Mouse (Mus musculus) CH12.LX (cell line): ENCODE results near the gene Prrg2. TPM values are rescaled to one million over a fixed set of nuclear protein-coding genes. Genes with fewer than 3 reads are reported as not detected.
A peak's percentile ranks its signal among the peaks of the same experiment; 100 is the strongest.

Source experiments
- DNase-seq: peaks from one replicate; pipeline ENCODE4 v3.0.0-alpha.2; 2013; ENCODE audit errors: extremely low read depth
- H3K27ac ChIP-seq: 2 replicates; pipeline ENCODE4 v1.5.1; 2012; ENCODE audit warnings: low read depth, mild to moderate bottlenecking, control low read depth, moderate library complexity; ENCODE audit not compliant: insufficient read depth
- H3K27me3 ChIP-seq: replicated peaks from 2 replicates; pipeline ENCODE3; 2012; ENCODE audit warnings: inconsistent platforms
- H3K36me3 ChIP-seq, 2 experiments: replicated peaks in 1 of 2; 2 replicates each; pipeline versions ENCODE3 to v1.6.1; 2012; ENCODE audit warnings: inconsistent platforms in 1 of 2, low read length in 1 of 2, mild to moderate bottlenecking in 1 of 2, mixed read lengths in 1 of 2, moderate library complexity in 1 of 2; ENCODE audit not compliant: control insufficient read depth in 1 of 2, insufficient read depth in 1 of 2
- H3K4me1 ChIP-seq, 2 experiments: 2 replicates each; pipeline ENCODE4 v1.6.1; 2012; ENCODE audit warnings: inconsistent platforms in 1 of 2, moderate library complexity in 1 of 2; ENCODE audit not compliant: insufficient read depth in 2 of 2, control insufficient read depth in 1 of 2
- H3K4me2 ChIP-seq: 2 replicates; pipeline ENCODE4 v1.6.1; 2012; ENCODE audit warnings: low read depth, mild to moderate bottlenecking, control low read depth; ENCODE audit not compliant: poor library complexity, insufficient read depth, severe bottlenecking
- H3K4me3 ChIP-seq, 3 experiments: fragments of 150-350 bp in 1 of 3; sonication (generic) in 1 of 3; replicated peaks in 1 of 3; 2 replicates each; pipeline versions ENCODE3 to v1.5.1; 2011 to 2012; ENCODE audit warnings: low read depth in 2 of 3, low read length in 2 of 3, mild to moderate bottlenecking in 2 of 3, moderate library complexity in 2 of 3, control low read depth in 1 of 3, improper control_type of control experiment in 1 of 3, inconsistent platforms in 1 of 3, mixed read lengths in 1 of 3; ENCODE audit not compliant: poor library complexity in 1 of 3
- H3K79me2 ChIP-seq: replicated peaks from 2 replicates; pipeline ENCODE4 v1.6.1; 2012; ENCODE audit warnings: mild to moderate bottlenecking, moderate library complexity; ENCODE audit not compliant: control insufficient read depth, poor library complexity, insufficient read depth, severe bottlenecking; ENCODE audit errors: extremely low read depth
- H3K9ac ChIP-seq: 2 replicates; pipeline ENCODE4 v1.6.1; 2012; ENCODE audit warnings: low read depth, mild to moderate bottlenecking, control low read depth, moderate library complexity; ENCODE audit not compliant: insufficient read depth
- H3K9me3 ChIP-seq: replicated peaks from 2 replicates; pipeline ENCODE3; 2012; ENCODE audit warnings: low read length, inconsistent platforms, mixed read lengths
- BHLHE40 ChIP-seq: IDR thresholded peaks from 2 replicates; pipeline ENCODE4 v1.6.1; 2011; ENCODE audit warnings: mild to moderate bottlenecking, low read depth, low read length, improper control_type of control experiment
- CHD1 ChIP-seq: IDR thresholded peaks from 2 replicates; pipeline ENCODE4 v1.6.1; 2012; ENCODE audit warnings: low read depth, low read length, improper control_type of control experiment, inconsistent platforms
- CHD2 ChIP-seq: IDR thresholded peaks from 2 replicates; pipeline ENCODE4 v1.6.1; 2011; ENCODE audit warnings: low read length, improper control_type of control experiment
- CTCF ChIP-seq, 2 experiments: IDR thresholded peaks in 1 of 2; conservative IDR thresholded peaks in 1 of 2; 2 replicates each; pipeline ENCODE4 v1.5.1; 2011 to 2012; ENCODE audit warnings: low read depth in 2 of 2, low read length in 2 of 2, improper control_type of control experiment in 1 of 2, inconsistent platforms in 1 of 2, mild to moderate bottlenecking in 1 of 2, moderate library complexity in 1 of 2
- E2F4 ChIP-seq: IDR thresholded peaks from 2 replicates; pipeline ENCODE4 v1.6.1; 2011; ENCODE audit warnings: low read depth, low read length, improper control_type of control experiment; ENCODE audit not compliant: insufficient replicate concordance
- ETS1 ChIP-seq: conservative IDR thresholded peaks from 2 replicates; pipeline ENCODE4 v1.6.1; 2012; ENCODE audit warnings: low read depth, mild to moderate bottlenecking, inconsistent platforms, low read length, improper control_type of control experiment, moderate library complexity
- GABPA ChIP-seq: IDR thresholded peaks from 2 replicates; pipeline ENCODE4 v1.6.1; 2012; ENCODE audit warnings: low read depth, low read length, improper control_type of control experiment, inconsistent platforms; ENCODE audit not compliant: insufficient replicate concordance
- HCFC1 ChIP-seq: IDR thresholded peaks from 2 replicates; pipeline ENCODE4 v1.6.1; 2012; ENCODE audit warnings: low read depth, mild to moderate bottlenecking, inconsistent platforms, low read length, improper control_type of control experiment
- JUN ChIP-seq: IDR thresholded peaks from 2 replicates; pipeline ENCODE4 v1.6.1; 2011; ENCODE audit warnings: low read depth, mild to moderate bottlenecking, low read length, improper control_type of control experiment, moderate library complexity; ENCODE audit not compliant: insufficient read depth
- JUND ChIP-seq: conservative IDR thresholded peaks from 2 replicates; pipeline ENCODE4 v1.6.1; 2011; ENCODE audit warnings: low read depth, low read length, improper control_type of control experiment
- KAT2A ChIP-seq: IDR thresholded peaks from 2 replicates; pipeline ENCODE4 v1.6.1; 2012; ENCODE audit warnings: low read length, improper control_type of control experiment, inconsistent platforms; ENCODE audit not compliant: insufficient replicate concordance
- MAZ ChIP-seq: IDR thresholded peaks from 2 replicates; pipeline ENCODE4 v1.6.1; 2012; ENCODE audit warnings: low read depth, mild to moderate bottlenecking, inconsistent platforms, low read length, improper control_type of control experiment, moderate library complexity
- MXI1 ChIP-seq: IDR thresholded peaks from 2 replicates; pipeline ENCODE4 v1.6.1; 2011; ENCODE audit warnings: mild to moderate bottlenecking, low read depth, low read length, improper control_type of control experiment
- MYC ChIP-seq: IDR thresholded peaks from 2 replicates; pipeline ENCODE4 v1.6.1; 2011; ENCODE audit warnings: low read depth, mild to moderate bottlenecking, improper control_type of control experiment, low read length
- NELFE ChIP-seq: IDR thresholded peaks from 2 replicates; pipeline ENCODE4 v1.6.1; 2011; ENCODE audit warnings: low read depth, low read length, improper control_type of control experiment
- NRF1 ChIP-seq: IDR thresholded peaks from 2 replicates; pipeline ENCODE4 v1.6.1; 2014; ENCODE audit warnings: low read depth, mild to moderate bottlenecking, inconsistent platforms, low read length, improper control_type of control experiment, moderate library complexity
- PAX5 ChIP-seq: IDR thresholded peaks from 2 replicates; pipeline ENCODE4 v1.6.1; 2012; ENCODE audit warnings: low read length, inconsistent platforms, mixed read lengths
- RAD21 ChIP-seq: IDR thresholded peaks from 2 replicates; pipeline ENCODE4 v1.6.1; 2011; ENCODE audit warnings: low read depth, mild to moderate bottlenecking, low read length, improper control_type of control experiment, moderate library complexity
- SMC3 ChIP-seq: IDR thresholded peaks from 2 replicates; pipeline ENCODE4 v1.6.1; 2011; ENCODE audit warnings: low read depth, low read length, improper control_type of control experiment
- TCF12 ChIP-seq: IDR thresholded peaks from 2 replicates; pipeline ENCODE4 v1.6.1; 2014; ENCODE audit warnings: low read depth, mild to moderate bottlenecking, inconsistent platforms, low read length, improper control_type of control experiment
- UBTF ChIP-seq: IDR thresholded peaks from 2 replicates; pipeline ENCODE4 v1.6.1; 2012; ENCODE audit warnings: low read depth, mild to moderate bottlenecking, inconsistent platforms, low read length, improper control_type of control experiment, moderate library complexity
- USF1 ChIP-seq: IDR thresholded peaks from 2 replicates; pipeline ENCODE4 v1.6.1; 2014; ENCODE audit warnings: low read depth, mild to moderate bottlenecking, inconsistent platforms, low read length, improper control_type of control experiment
- ZMIZ1 ChIP-seq: IDR thresholded peaks from 2 replicates; pipeline ENCODE4 v1.6.1; 2012; ENCODE audit warnings: low read depth, mild to moderate bottlenecking, inconsistent platforms, low read length, improper control_type of control experiment
- ZNF384 ChIP-seq: IDR thresholded peaks from 2 replicates; pipeline ENCODE4 v1.6.1; 2012; ENCODE audit warnings: low read depth, low read length, improper control_type of control experiment, inconsistent platforms
- dilution Hi-C: fragments of 300-500 bp; cut with MboI; formaldehyde crosslinking; loops from 2 replicates; pipeline ENCODE4 v1.14.3; 2020; ENCODE audit warnings: low sequenced_read_pairs; ENCODE audit not compliant: extremely low pct_unique_long_range_greater_than_20kb, extremely low pct_ligation_motif_present
- in situ Hi-C: fragments of 300-500 bp; cut with MboI; formaldehyde crosslinking; loops from 3 replicates; pipeline ENCODE4 v1.14.3; 2019; ENCODE audit warnings: low sequenced_read_pairs, low pct_ligation_motif_present, low pct_unique_long_range_greater_than_20kb, mixed read lengths
- polyA plus RNA-seq: library from polyadenylated mRNA; unstranded; fragments of >175 nt; gene quantifications from 2 replicates; pipeline ENCODE4 v1.2.1, GENCODE M21; 2012; ENCODE audit warnings: low read depth; ENCODE audit not compliant: insufficient read length
- total RNA-seq, 2 experiments: library from RNA; depleted of rRNA; stranded (reverse); fragments of 300-350 nt in 1 of 2; fragments of >200 nt in 1 of 2; gene quantifications; 2 replicates each; pipeline ENCODE4 v1.2.3; 2012 to 2014

The Prrg2 gene
- total and polyA plus RNA-seq, 3 experiments: 6.7 to 7.2 (median 7.1) TPM

DNA sequence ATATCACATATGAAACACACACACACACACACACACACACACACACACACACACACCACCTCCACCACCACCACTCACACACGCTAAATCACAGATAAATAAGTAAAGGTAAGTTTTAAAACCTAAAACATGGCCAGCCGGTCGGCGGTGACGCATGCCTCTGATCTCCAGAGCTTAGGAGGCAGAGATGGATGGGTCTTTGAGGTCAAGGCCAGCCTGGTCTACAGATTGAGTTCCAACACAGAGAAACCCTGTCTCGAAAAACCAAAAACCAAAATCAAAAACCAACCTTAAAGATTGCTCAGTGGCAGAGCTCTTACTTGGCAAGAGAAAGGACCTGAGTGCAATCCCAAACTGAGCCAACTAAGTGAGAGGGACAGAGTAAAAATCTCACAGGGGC is 37.6 kb upstream of the Prrg2 start:
- DNase-seq: no peak
- in situ Hi-C loops (no loop called here), dilution Hi-C loops (no loop called here)
- Histone ChIP-seq H3K27ac (no peak overlapping the region), H3K4me3 (no peak overlapping the region), H3K9me3 (no peaks in the 10 kb centered on the region), H3K36me3 (no peaks in the 10 kb centered on the region), H3K27me3 (no peaks in the 10 kb centered on the region), H3K9ac (no peak overlapping the region), H3K79me2 (no peaks in the 10 kb centered on the region), H3K4me1 (peaks cover 0 to 12% of the 10 kb centered on the region in 2 experiments; a peak in 2 of 4 replicates), H3K4me2 (no peak overlapping the region)
- TF ChIP-seq E2F4 (no peak), CHD1 (no peak), SMC3 (no peak), TCF12 (no peak), MYC (no peak), JUN (no peak), PAX5 (no peak)

DNA sequence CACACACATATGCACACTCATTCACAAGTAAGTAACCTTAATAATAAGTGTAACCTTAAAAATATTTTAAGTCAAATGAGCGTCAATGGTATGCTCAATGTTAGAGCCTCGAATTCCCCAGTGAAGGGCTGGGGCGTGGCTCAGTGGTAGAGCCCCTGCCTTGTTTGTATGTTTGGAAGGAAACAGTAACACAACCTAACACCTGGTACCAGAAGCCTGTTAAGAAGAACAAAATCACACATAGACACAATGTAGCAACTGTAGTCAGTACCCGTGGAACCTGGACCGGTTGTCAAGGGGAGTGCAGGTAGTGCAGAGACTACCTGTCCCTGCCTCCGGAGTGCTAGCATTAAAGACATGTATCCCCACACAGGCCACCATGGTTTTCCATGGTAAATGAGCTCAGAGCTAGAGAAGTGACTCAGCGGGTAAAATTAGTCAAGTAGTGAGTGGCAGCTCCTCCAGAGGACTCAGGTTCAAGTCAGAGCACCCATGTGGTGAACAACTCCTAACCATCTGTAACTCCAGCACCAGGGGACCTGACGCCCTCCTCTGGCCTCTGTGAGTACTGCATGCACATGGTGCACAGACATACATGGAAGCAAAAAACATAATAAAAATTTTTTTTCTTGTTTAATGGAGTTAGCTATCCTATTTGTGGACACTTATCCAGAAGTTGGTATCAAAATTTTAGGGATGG is 36.2 kb upstream of the Prrg2 start:
- no peak for DNase-seq
- H3K9ac ChIP-seq: no peak overlapping the region

DNA sequence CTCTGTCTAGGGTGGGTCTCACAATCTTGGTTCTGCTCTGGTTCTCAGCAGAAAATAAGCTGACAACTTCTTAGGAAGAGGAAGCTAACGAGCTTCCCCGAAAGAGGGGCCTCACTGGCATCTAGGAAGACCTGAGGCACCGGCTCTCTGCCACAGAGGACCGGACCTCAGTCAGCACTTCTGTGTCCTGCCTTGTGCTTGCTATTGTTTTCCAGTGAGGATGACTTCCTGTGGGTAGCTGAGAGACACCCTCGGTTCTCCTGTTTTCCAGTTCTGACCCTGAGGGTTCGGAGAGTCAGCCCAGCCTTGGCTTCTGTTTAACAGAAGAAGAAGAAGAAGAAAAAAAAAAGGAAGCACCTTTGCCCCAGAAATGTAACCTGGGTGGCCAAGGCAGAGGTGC is 35.0 kb upstream of the Prrg2 start:
- H3K27me3 ChIP-seq: no peaks in the 10 kb centered on the region
- H3K9ac ChIP-seq: no peak overlapping the region
- H3K4me1 ChIP-seq: peaks cover 3 to 17% of the 10 kb centered on the region in 2 experiments
- no peak overlapping the region for H3K4me3 ChIP-seq
- no peaks in the 10 kb centered on the region for H3K36me3 ChIP-seq
- H3K9me3 ChIP-seq: no peaks in the 10 kb centered on the region
- in situ Hi-C loops (no loop called here), dilution Hi-C loops (no loop called here)
- no peak overlapping the region for H3K4me2 ChIP-seq
- H3K79me2 ChIP-seq: no peaks in the 10 kb centered on the region
- DNase-seq: no peak
- no peak overlapping the region for H3K27ac ChIP-seq
- no peak for TF ChIP-seq GABPA
- TF ChIP-seq MXI1: no peak
- no peak for TF ChIP-seq NRF1
- no peak for TF ChIP-seq MYC
- no peak for TF ChIP-seq USF1
- TF ChIP-seq ZNF384: no peak
- TF ChIP-seq CTCF (conservative IDR thresholded peaks at IDR 0.05 in 1 of 2, IDR thresholded peaks at IDR 0.05 in 1 of 2; ENCODE audit: low read depth in 2 of 2, low read length in 2 of 2): no peak
- no peak for TF ChIP-seq BHLHE40
- TF ChIP-seq KAT2A: no peak
- TF ChIP-seq ZMIZ1: no peak
- TF ChIP-seq E2F4: no peak
- TF ChIP-seq CHD2: no peak
- no peak for TF ChIP-seq UBTF
- TF ChIP-seq ETS1: no peak
- no peak for TF ChIP-seq JUND
- no peak for TF ChIP-seq MAZ
- TF ChIP-seq HCFC1: no peak

More for the DNA sequence above, 36.2 kb upstream of the Prrg2 start:
- no peaks in the 10 kb centered on the region for H3K27me3 ChIP-seq
- H3K9me3 ChIP-seq: no peaks in the 10 kb centered on the region
- TF ChIP-seq NELFE: no peak
- TF ChIP-seq RAD21: peak; percentile 16
- TF ChIP-seq CTCF (conservative IDR thresholded peaks at IDR 0.05 in 1 of 2, IDR thresholded peaks at IDR 0.05 in 1 of 2; ENCODE audit: low read depth in 2 of 2, low read length in 2 of 2): peak; percentile 17 to 51; a peak in 2 of 4 replicates
- peak; percentile 25; the same call in 1 of the 2 replicates for TF ChIP-seq SMC3
- no peak for TF ChIP-seq ZNF384
- H3K4me1 ChIP-seq: peaks cover 0 to 12% of the 10 kb centered on the region in 2 experiments; a peak in 2 of 4 replicates
- H3K79me2 ChIP-seq: no peaks in the 10 kb centered on the region
- H3K4me3 ChIP-seq: no peak overlapping the region
- no peak overlapping the region for H3K4me2 ChIP-seq
- H3K27ac ChIP-seq: no peak overlapping the region
- in situ Hi-C loops: no loop called here
- H3K36me3 ChIP-seq: no peaks in the 10 kb centered on the region
- dilution Hi-C loops: no loop called here
